Comparison of ENCODE assay signal across 11 mouse cellular contexts in the genomic region with DNA sequence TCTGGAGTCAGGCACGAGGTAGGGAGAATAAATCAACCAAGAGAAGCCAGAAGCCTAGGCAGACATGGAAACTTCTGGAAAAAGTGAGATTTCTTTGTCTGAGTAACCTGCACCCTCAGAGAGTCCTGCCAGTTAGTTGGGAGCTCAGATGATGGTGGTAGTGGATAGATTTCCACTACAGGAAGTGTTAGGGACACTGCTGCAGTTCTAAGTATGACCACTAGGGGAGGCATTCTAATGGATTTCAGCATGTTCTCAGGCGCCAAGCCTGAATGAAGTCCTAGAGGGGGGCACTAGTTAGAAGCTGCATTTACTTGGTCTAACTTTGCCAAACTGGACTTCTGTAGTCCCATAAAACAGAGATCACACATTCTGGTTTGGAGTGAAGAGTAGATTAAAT. TPM values are rescaled to one million over a fixed set of nuclear protein-coding genes. Genes with fewer than 3 reads are reported as not detected.
DNase-seq lines count a peak whose midpoint lies in the region; ATAC-seq lines count a peak whose summit lies in the region.
"Had no signal": no experiment of that assay in that cellular context is flagged by ENCODE, and none has a peak within 500 bp of the region (broad histone marks: within the 10 kb centered on the region; RNA-seq: fewer than 3 reads in every experiment).

No protein-coding gene starts in this region.

- H3K4me2 ChIP-seq in hindbrain, embryonic 13.5 days = no peak overlapping the region
- no peak overlapping the region for H3K4me2 ChIP-seq in embryonic facial prominence, embryonic 14.5 days (ENCODE audit: low read depth, low read length)
- H3K4me2 ChIP-seq: embryonic facial prominence, embryonic 15.5 days; liver, embryonic 13.5 days had no signal

- H3K4me1 ChIP-seq in hindbrain, embryonic 10.5 days (replicated peaks) = no peaks in the 10 kb centered on the region
- H3K4me1 ChIP-seq in hindbrain, embryonic 13.5 days (replicated peaks) = no peaks in the 10 kb centered on the region
- H3K4me1 ChIP-seq in embryonic facial prominence, embryonic 14.5 days (ENCODE audit: control insufficient read depth, insufficient read depth, low read length) = no peaks in the 10 kb centered on the region
- H3K4me1 ChIP-seq: embryonic facial prominence, embryonic 15.5 days; liver, embryonic 13.5 days had no signal

- H3K27ac ChIP-seq in hindbrain, embryonic 10.5 days = no peak overlapping the region
- H3K27ac ChIP-seq in hindbrain, embryonic 13.5 days = no peak overlapping the region
- no peak overlapping the region for H3K27ac ChIP-seq in embryonic facial prominence, embryonic 14.5 days (replicated peaks; ENCODE audit: low read depth, low read length)
- H3K27ac ChIP-seq: embryonic facial prominence, embryonic 15.5 days; liver, embryonic 13.5 days had no signal

- WGBS in hindbrain, embryonic 10.5 days = 57% methylated on average over 2 of the region's 2 CpGs
- 57% methylated on average over 2 of the region's 2 CpGs for WGBS in hindbrain, embryonic 13.5 days
- WGBS in embryonic facial prominence, embryonic 14.5 days = 66% methylated on average over 2 of the region's 2 CpGs

- no peaks in the 10 kb centered on the region for H3K36me3 ChIP-seq in hindbrain, embryonic 10.5 days
- no peaks in the 10 kb centered on the region for H3K36me3 ChIP-seq in hindbrain, embryonic 13.5 days
- H3K36me3 ChIP-seq in embryonic facial prominence, embryonic 14.5 days (ENCODE audit: control insufficient read depth, insufficient read depth, low read length) = no peaks in the 10 kb centered on the region
- H3K36me3 ChIP-seq: embryonic facial prominence, embryonic 15.5 days; liver, embryonic 13.5 days had no signal

- no peaks in the 10 kb centered on the region for H3K27me3 ChIP-seq in hindbrain, embryonic 10.5 days (ENCODE audit: insufficient read depth, poor library complexity, severe bottlenecking)
- H3K27me3 ChIP-seq in hindbrain, embryonic 13.5 days = no peaks in the 10 kb centered on the region
- no peaks in the 10 kb centered on the region for H3K27me3 ChIP-seq in embryonic facial prominence, embryonic 14.5 days (replicated peaks; ENCODE audit: control insufficient read depth, insufficient read depth, low read length)
- H3K27me3 ChIP-seq: embryonic facial prominence, embryonic 15.5 days; liver, embryonic 13.5 days had no signal

- H3K4me3 ChIP-seq in hindbrain, embryonic 10.5 days = no peak overlapping the region
- no peak overlapping the region for H3K4me3 ChIP-seq in hindbrain, embryonic 13.5 days
- no peak overlapping the region for H3K4me3 ChIP-seq in embryonic facial prominence, embryonic 14.5 days (ENCODE audit: low read depth, low read length)
- H3K4me3 ChIP-seq: embryonic facial prominence, embryonic 15.5 days; liver, embryonic 13.5 days had no signal

- no peak for ATAC-seq in hindbrain, embryonic 13.5 days (ENCODE audit: low FRiP score)
- ATAC-seq in embryonic facial prominence, embryonic 14.5 days (ENCODE audit: low read depth) = no peak
- peak; percentile 83 for ATAC-seq in megakaryocyte-erythroid progenitor cell, adult 5-6 weeks (replicated peaks; ENCODE audit: low FRiP score, low TSS enrichment, poor library complexity, severe bottlenecking)

- H3K9ac ChIP-seq in hindbrain, embryonic 13.5 days = no peak overlapping the region
- no peak overlapping the region for H3K9ac ChIP-seq in embryonic facial prominence, embryonic 14.5 days (ENCODE audit: low read depth, low read length)
- H3K9ac ChIP-seq: embryonic facial prominence, embryonic 15.5 days; liver, embryonic 13.5 days had no signal

- peak; percentile 34 for DNase-seq in hindbrain, embryonic 10.5 days (ENCODE audit: low spot score)
- peak; percentile 47 to 71 for DNase-seq in CD8-positive naive resting alpha-beta T cell, adult 2 months (ENCODE audit: low read depth in 2 of 2, low spot score in 2 of 2)
- DNase-seq in adrenal gland, postnatal 36 days = peak; percentile 32 to 71
- DNase-seq in embryonic facial prominence, embryonic 14.5 days (ENCODE audit: low spot score) = peak; percentile 44
- DNase-seq in layer of hippocampus, adult 9-10 months (ENCODE audit: low spot score) = peak; percentile 27
- peak; percentile 54 for DNase-seq in thymus, postnatal 25 days
- DNase-seq: liver, embryonic 13.5 days had no signal

- H3K9me3 ChIP-seq in hindbrain, embryonic 10.5 days = no peaks in the 10 kb centered on the region
- no peaks in the 10 kb centered on the region for H3K9me3 ChIP-seq in hindbrain, embryonic 13.5 days
- 0 out of 2 replicates have a peak, but pooled peaks cover 5% of the 10 kb centered on the region for H3K9me3 ChIP-seq in embryonic facial prominence, embryonic 14.5 days (ENCODE audit: control insufficient read depth, low read length)
- H3K9me3 ChIP-seq: embryonic facial prominence, embryonic 15.5 days; liver, embryonic 13.5 days had no signal

RNA-seq across cellular contexts. Expression of a gene that starts 2.5 kb away (rescaled TPM):
- not detected in 2 replicates for polyA plus RNA-seq in hindbrain, embryonic 10.5 days (2016; fragmentation: Nextera tagmentation; extraction: Ambion mirVana)
- not detected in 2 replicates for polyA plus RNA-seq in hindbrain, embryonic 13.5 days (2015; fragmentation: Nextera tagmentation; extraction: Ambion mirVana)
- total RNA-seq in adrenal gland, postnatal 36 days (2021) = not detected
- polyA plus RNA-seq in embryonic facial prominence, embryonic 14.5 days (2014; fragmentation: Nextera tagmentation; extraction: Ambion mirVana) = not detected in 2 replicates
- total RNA-seq in megakaryocyte-erythroid progenitor cell, adult 5-6 weeks (2014; fragmentation: Nextera tagmentation) = not detected in 2 replicates
- not detected in 2 replicates for total RNA-seq in megakaryocyte-erythroid progenitor cell, adult 5-6 weeks (2017)
- polyA plus RNA-seq: embryonic facial prominence, embryonic 15.5 days; liver, embryonic 13.5 days; stomach, embryonic 16.5 days had no signal

RNA-seq across cellular contexts. Expression of a gene that starts 15.1 kb away (rescaled TPM):
- polyA plus RNA-seq in hindbrain, embryonic 10.5 days (2016; fragmentation: Nextera tagmentation; extraction: Ambion mirVana) = not detected in 2 replicates
- polyA plus RNA-seq in hindbrain, embryonic 13.5 days (2015; fragmentation: Nextera tagmentation; extraction: Ambion mirVana) = not detected in 2 replicates
- not detected for total RNA-seq in adrenal gland, postnatal 36 days (2021)
- not detected in 2 replicates for polyA plus RNA-seq in embryonic facial prominence, embryonic 14.5 days (2014; fragmentation: Nextera tagmentation; extraction: Ambion mirVana)
- total RNA-seq in megakaryocyte-erythroid progenitor cell, adult 5-6 weeks (2014; fragmentation: Nextera tagmentation) = not detected in 2 replicates
- not detected in 2 replicates for total RNA-seq in megakaryocyte-erythroid progenitor cell, adult 5-6 weeks (2017)
- polyA plus RNA-seq: embryonic facial prominence, embryonic 15.5 days; liver, embryonic 13.5 days; stomach, embryonic 16.5 days had no signal

RNA-seq across cellular contexts. Expression of a gene that starts 39.1 kb away (rescaled TPM):
- 12.4 and 18.2 TPM in 2 replicates for polyA plus RNA-seq in hindbrain, embryonic 10.5 days (2016; fragmentation: Nextera tagmentation; extraction: Ambion mirVana)
- 39.6 and 40.4 TPM in 2 replicates for polyA plus RNA-seq in hindbrain, embryonic 13.5 days (2015; fragmentation: Nextera tagmentation; extraction: Ambion mirVana)
- 1 to 10 TPM; 2.7 to 3.1 TPM for total RNA-seq in adrenal gland, postnatal 36 days (2021)
- polyA plus RNA-seq in embryonic facial prominence, embryonic 14.5 days (2014; fragmentation: Nextera tagmentation; extraction: Ambion mirVana) = 2.3 and 3.2 TPM in 2 replicates
- 11.9 and 22.5 TPM in 2 replicates for total RNA-seq in megakaryocyte-erythroid progenitor cell, adult 5-6 weeks (2014; fragmentation: Nextera tagmentation)
- total RNA-seq in megakaryocyte-erythroid progenitor cell, adult 5-6 weeks (2017) = 20.0 and 23.1 TPM in 2 replicates
